Mouse (Mus musculus): ENCODE results near the gene Stx18. TPM values are rescaled to one million over a fixed set of nuclear protein-coding genes. Genes with fewer than 3 reads are reported as not detected.

Gene Stx18
- polyA plus RNA-seq, 1 experiment from 2014 or later, result 54.4 TPM

GRCm38 (mm10) chr5:38044923-38045322, 6.4 kb downstream of the Stx18 start:
- peaks cover 24% of the 10 kb centered on the region for H3K36me3 ChIP-seq (replicated peaks)
- no peak overlapping the region for H3K4me3 ChIP-seq
- H3K9me3 ChIP-seq, result no peaks in the 10 kb centered on the region
- peaks cover 9% of the 10 kb centered on the region for H3K4me1 ChIP-seq
- WGBS, result 63% methylated on average over 2 of the region's 2 CpGs
- H3K27me3 ChIP-seq (ENCODE audit: poor library complexity, severe bottlenecking), result no peaks in the 10 kb centered on the region
- no peak for DNase-seq (ENCODE audit: extremely low spot score, low spot score)
- no peak overlapping the region for H3K27ac ChIP-seq

GRCm38 (mm10) chr5:38048177-38048576, 9.6 kb downstream of the Stx18 start:
- no peaks in the 10 kb centered on the region for H3K9me3 ChIP-seq
- no peaks in the 10 kb centered on the region for H3K27me3 ChIP-seq (ENCODE audit: poor library complexity, severe bottlenecking)
- WGBS, result 53% methylated on average over 3 of the region's 3 CpGs
- H3K4me3 ChIP-seq, result no peak overlapping the region
- H3K36me3 ChIP-seq (replicated peaks), result peaks cover 12% of the 10 kb centered on the region
- no peak for DNase-seq (ENCODE audit: extremely low spot score, low spot score)
- no peak overlapping the region for H3K27ac ChIP-seq
- no peaks in the 10 kb centered on the region for H3K4me1 ChIP-seq

- peaks cover 62% of the 10 kb centered on the region for H3K4me1 ChIP-seq
- peak overlapping the region; percentile 58; the same call in 1 of the 2 replicates for H3K27ac ChIP-seq
- WGBS, result 35% methylated on average over 2 of the region's 2 CpGs
- H3K27me3 ChIP-seq (ENCODE audit: poor library complexity, severe bottlenecking), result 0 out of 2 replicates have a peak, but pooled peaks cover 5% of the 10 kb centered on the region
- H3K4me3 ChIP-seq, result no peak overlapping the region
- no peak for DNase-seq (ENCODE audit: extremely low spot score, low spot score)
- H3K9me3 ChIP-seq, result no peaks in the 10 kb centered on the region
- no peaks in the 10 kb centered on the region for H3K36me3 ChIP-seq (replicated peaks)
Measured at GRCm38 (mm10) chr5:38061051-38061450, 22.5 kb downstream of the Stx18 start.

GRCm38 (mm10) chr5:38062709-38063108, 24.2 kb downstream of the Stx18 start:
- H3K36me3 ChIP-seq (replicated peaks), result no peaks in the 10 kb centered on the region
- H3K4me3 ChIP-seq, result no peak overlapping the region
- H3K9me3 ChIP-seq, result no peaks in the 10 kb centered on the region
- peaks cover 9% of the 10 kb centered on the region; the same call in 1 of the 2 replicates for H3K27me3 ChIP-seq (ENCODE audit: poor library complexity, severe bottlenecking)
- DNase-seq (ENCODE audit: extremely low spot score, low spot score), result no peak
- WGBS, result 22% methylated on average over 5 of the region's 5 CpGs
- no peak overlapping the region for H3K27ac ChIP-seq
- peaks cover 74% of the 10 kb centered on the region for H3K4me1 ChIP-seq

- H3K36me3 ChIP-seq (replicated peaks), result no peaks in the 10 kb centered on the region
- no peaks in the 10 kb centered on the region for H3K9me3 ChIP-seq
- WGBS, result 75% methylated on average over 5 of the region's 5 CpGs
- peaks cover 10% of the 10 kb centered on the region; the same call in 1 of the 2 replicates for H3K27me3 ChIP-seq (ENCODE audit: poor library complexity, severe bottlenecking)
- peaks cover 69% of the 10 kb centered on the region for H3K4me1 ChIP-seq
- H3K27ac ChIP-seq, result no peak overlapping the region
- DNase-seq (ENCODE audit: extremely low spot score, low spot score), result no peak
- H3K4me3 ChIP-seq, result no peak overlapping the region
Measured at GRCm38 (mm10) chr5:38063339-38063738, 24.8 kb downstream of the Stx18 start.

- Histone ChIP-seq H3K27me3 (ENCODE audit: poor library complexity, severe bottlenecking) (peaks cover 12% of the 10 kb centered on the region; the same call in 1 of the 2 replicates), H3K4me3 (no peak overlapping the region), H3K9me3 (no peaks in the 10 kb centered on the region), H3K4me1 (peaks cover 68% of the 10 kb centered on the region), H3K27ac (no peak overlapping the region), H3K36me3 (replicated peaks) (no peaks in the 10 kb centered on the region)
- no peak for DNase-seq (ENCODE audit: extremely low spot score, low spot score)
- WGBS, result 93% methylated on average over 4 of the region's 4 CpGs
Measured at GRCm38 (mm10) chr5:38064043-38064575, 25.6 kb downstream of the Stx18 start.

GRCm38 (mm10) chr5:38064701-38065100, 26.2 kb downstream of the Stx18 start:
- peaks cover 68% of the 10 kb centered on the region for H3K4me1 ChIP-seq
- no peak overlapping the region for H3K4me3 ChIP-seq
- peak overlapping the region; percentile 40; the same call in 1 of the 2 replicates for H3K27ac ChIP-seq
- WGBS, result 31% methylated on average over 5 of the region's 5 CpGs
- no peaks in the 10 kb centered on the region for H3K36me3 ChIP-seq (replicated peaks)
- no peaks in the 10 kb centered on the region for H3K9me3 ChIP-seq
- H3K27me3 ChIP-seq (ENCODE audit: poor library complexity, severe bottlenecking), result peaks cover 12% of the 10 kb centered on the region; the same call in 1 of the 2 replicates
- DNase-seq (ENCODE audit: extremely low spot score, low spot score), result no peak

GRCm38 (mm10) chr5:38065454-38065853, 26.9 kb downstream of the Stx18 start:
- Histone ChIP-seq H3K4me1 (peaks cover 65% of the 10 kb centered on the region), H3K36me3 (replicated peaks) (no peaks in the 10 kb centered on the region), H3K4me3 (no peak overlapping the region), H3K27me3 (ENCODE audit: poor library complexity, severe bottlenecking) (peaks cover 12% of the 10 kb centered on the region; the same call in 1 of the 2 replicates), H3K9me3 (no peaks in the 10 kb centered on the region), H3K27ac (peak overlapping the region; percentile 13; the same call in 1 of the 2 replicates)
- DNase-seq (ENCODE audit: extremely low spot score, low spot score), result no peak
- 27% methylated on average over 2 of the region's 2 CpGs for WGBS

GRCm38 (mm10) chr5:38066606-38067005, 28.1 kb downstream of the Stx18 start:
- Histone ChIP-seq H3K27ac (no peak overlapping the region), H3K36me3 (replicated peaks) (no peaks in the 10 kb centered on the region), H3K4me3 (no peak overlapping the region), H3K27me3 (ENCODE audit: poor library complexity, severe bottlenecking) (peaks cover 12% of the 10 kb centered on the region; the same call in 1 of the 2 replicates), H3K4me1 (peaks cover 54% of the 10 kb centered on the region), H3K9me3 (no peaks in the 10 kb centered on the region)
- DNase-seq (ENCODE audit: extremely low spot score, low spot score), result no peak
- 86% methylated on average over 1 of the region's 1 CpGs for WGBS

GRCm38 (mm10) chr5:38076326-38076725, 37.8 kb downstream of the Stx18 start:
- Histone ChIP-seq H3K27ac (no peak overlapping the region), H3K27me3 (ENCODE audit: poor library complexity, severe bottlenecking) (peaks cover 33% of the 10 kb centered on the region), H3K36me3 (replicated peaks) (no peaks in the 10 kb centered on the region), H3K4me3 (no peak overlapping the region), H3K9me3 (no peaks in the 10 kb centered on the region), H3K4me1 (peaks cover 53% of the 10 kb centered on the region)
- no peak for DNase-seq (ENCODE audit: extremely low spot score, low spot score)
- 51% methylated on average over 4 of the region's 4 CpGs for WGBS

- H3K4me1 ChIP-seq, result peaks cover 69% of the 10 kb centered on the region
- H3K36me3 ChIP-seq (replicated peaks), result no peaks in the 10 kb centered on the region
- 65% methylated on average over 3 of the region's 3 CpGs for WGBS
- H3K27ac ChIP-seq, result no peak overlapping the region
- no peak overlapping the region for H3K4me3 ChIP-seq
- peaks cover 30% of the 10 kb centered on the region for H3K27me3 ChIP-seq (ENCODE audit: poor library complexity, severe bottlenecking)
- no peak for DNase-seq (ENCODE audit: extremely low spot score, low spot score)
- no peaks in the 10 kb centered on the region for H3K9me3 ChIP-seq
Measured at GRCm38 (mm10) chr5:38078575-38078974, 40.0 kb downstream of the Stx18 start.

GRCm38 (mm10) chr5:38080472-38080871, 41.9 kb downstream of the Stx18 start:
- H3K9me3 ChIP-seq, result no peaks in the 10 kb centered on the region
- H3K4me3 ChIP-seq, result no peak overlapping the region
- peaks cover 77% of the 10 kb centered on the region for H3K4me1 ChIP-seq
- peaks cover 27% of the 10 kb centered on the region for H3K27me3 ChIP-seq (ENCODE audit: poor library complexity, severe bottlenecking)
- no peaks in the 10 kb centered on the region for H3K36me3 ChIP-seq (replicated peaks)
- WGBS, result 97% methylated on average over 1 of the region's 1 CpGs
- DNase-seq (ENCODE audit: extremely low spot score, low spot score), result no peak
- no peak overlapping the region for H3K27ac ChIP-seq

GRCm38 (mm10) chr5:38082589-38082988, 44.0 kb downstream of the Stx18 start:
- no peak overlapping the region for H3K4me3 ChIP-seq
- H3K27ac ChIP-seq, result peak overlapping the region; percentile 12; the same call in 1 of the 2 replicates
- H3K27me3 ChIP-seq (ENCODE audit: poor library complexity, severe bottlenecking), result peaks cover 30% of the 10 kb centered on the region
- no peaks in the 10 kb centered on the region for H3K9me3 ChIP-seq
- H3K36me3 ChIP-seq (replicated peaks), result no peaks in the 10 kb centered on the region
- no peak for DNase-seq (ENCODE audit: extremely low spot score, low spot score)
- peaks cover 70% of the 10 kb centered on the region for H3K4me1 ChIP-seq
- 51% methylated on average over 3 of the region's 3 CpGs for WGBS
